Mouse (Mus musculus): ENCODE data around the gene Spryd4. TPM values are rescaled to one million over a fixed set of nuclear protein-coding genes. Genes with fewer than 3 reads are reported as not detected.
"Not testable (repeated sequence)": the region's sequence is repeated elsewhere in the genome, so short reads cannot be mapped to it uniquely, and the experiment has no call there.

The Spryd4 gene
- polyA plus RNA-seq, 1 experiment from 2014 or later: 26.2 TPM

GRCm38 (mm10) chr10:128175302-128175701 lies 36.3 kb downstream of the Spryd4 start:
- H3K27me3 ChIP-seq (ENCODE audit: control insufficient read depth, insufficient read depth, low read length): no peaks in the 10 kb centered on the region
- H3K27ac ChIP-seq (ENCODE audit: low read depth, low read length): no peak overlapping the region
- no peaks in the 10 kb centered on the region for H3K36me3 ChIP-seq (ENCODE audit: control insufficient read depth, insufficient read depth, low read length)
- H3K4me1 ChIP-seq (ENCODE audit: control insufficient read depth, insufficient read depth, low read length): peaks cover 12% of the 10 kb centered on the region
- no peaks in the 10 kb centered on the region for H3K9me3 ChIP-seq (ENCODE audit: control insufficient read depth, low read length)
- WGBS: 32% methylated on average over 3 of the region's 3 CpGs
- no peak overlapping the region for H3K9ac ChIP-seq (ENCODE audit: low read length)
- H3K4me3 ChIP-seq (ENCODE audit: low read depth, low read length): peak overlapping the region; percentile 52
- ATAC-seq (ENCODE audit: insufficient read depth, low FRiP score, low TSS enrichment) (no peak), DNase-seq (ENCODE audit: low spot score) (no peak)
- H3K4me2 ChIP-seq (ENCODE audit: low read depth): peak overlapping the region; percentile 64

GRCm38 (mm10) chr10:128171348-128171747 lies 40.3 kb downstream of the Spryd4 start:
- WGBS: 94% methylated on average over 10 of the region's 10 CpGs
- not testable (repeated sequence) for H3K4me1 ChIP-seq (ENCODE audit: control insufficient read depth, insufficient read depth, low read length); H3K9me3 ChIP-seq (ENCODE audit: control insufficient read depth, low read length); DNase-seq (ENCODE audit: low spot score); H3K4me3 ChIP-seq (ENCODE audit: low read depth, low read length); H3K9ac ChIP-seq (ENCODE audit: low read length); H3K4me2 ChIP-seq (ENCODE audit: low read depth); H3K27me3 ChIP-seq (ENCODE audit: control insufficient read depth, insufficient read depth, low read length); H3K36me3 ChIP-seq (ENCODE audit: control insufficient read depth, insufficient read depth, low read length); ATAC-seq (ENCODE audit: insufficient read depth, low FRiP score, low TSS enrichment); H3K27ac ChIP-seq (ENCODE audit: low read depth, low read length)

DNA sequence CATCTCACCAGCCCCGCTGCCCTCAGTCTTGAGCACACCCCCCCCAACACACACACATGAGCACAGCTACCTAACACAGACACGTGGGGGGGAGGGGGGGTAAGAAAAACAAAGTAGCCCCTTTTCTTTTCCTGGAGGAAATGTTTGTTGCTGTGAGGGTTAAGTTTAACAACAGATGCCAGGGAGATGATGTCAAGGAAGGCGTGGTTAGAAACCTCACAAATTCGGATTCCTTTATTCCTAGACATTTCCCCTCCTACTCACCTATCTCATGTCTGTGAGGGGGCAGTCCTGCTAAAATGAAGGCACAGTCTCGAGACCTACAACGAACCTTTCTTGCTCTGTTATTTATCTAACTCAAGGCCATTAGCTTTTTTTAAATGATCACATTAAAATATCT lies 44.5 kb downstream of the Spryd4 start:
- Histone ChIP-seq H3K4me3 (ENCODE audit: low read depth, low read length) (no peak overlapping the region), H3K27ac (ENCODE audit: low read depth, low read length) (no peak overlapping the region), H3K4me2 (ENCODE audit: low read depth) (no peak overlapping the region), H3K4me1 (ENCODE audit: control insufficient read depth, insufficient read depth, low read length) (no peaks in the 10 kb centered on the region), H3K9ac (ENCODE audit: low read length) (no peak overlapping the region), H3K27me3 (ENCODE audit: control insufficient read depth, insufficient read depth, low read length) (no peaks in the 10 kb centered on the region), H3K36me3 (ENCODE audit: control insufficient read depth, insufficient read depth, low read length) (no peaks in the 10 kb centered on the region), H3K9me3 (ENCODE audit: control insufficient read depth, low read length) (no peaks in the 10 kb centered on the region)
- WGBS: 65% methylated on average over 6 of the region's 6 CpGs
- ATAC-seq (ENCODE audit: insufficient read depth, low FRiP score, low TSS enrichment) (no peak), DNase-seq (ENCODE audit: low spot score) (no peak)

GRCm38 (mm10) chr10:128165726-128166125 lies 45.9 kb downstream of the Spryd4 start:
- not testable (repeated sequence) for H3K4me3 ChIP-seq (ENCODE audit: low read depth, low read length); H3K27me3 ChIP-seq (ENCODE audit: control insufficient read depth, insufficient read depth, low read length); ATAC-seq (ENCODE audit: insufficient read depth, low FRiP score, low TSS enrichment); DNase-seq (ENCODE audit: low spot score); H3K27ac ChIP-seq (ENCODE audit: low read depth, low read length); H3K9me3 ChIP-seq (ENCODE audit: control insufficient read depth, low read length); H3K9ac ChIP-seq (ENCODE audit: low read length); H3K4me1 ChIP-seq (ENCODE audit: control insufficient read depth, insufficient read depth, low read length); H3K36me3 ChIP-seq (ENCODE audit: control insufficient read depth, insufficient read depth, low read length); H3K4me2 ChIP-seq (ENCODE audit: low read depth)
- 94% methylated on average over 2 of the region's 3 CpGs for WGBS

Other genes with a start within 250 kb of the Spryd4 start
- gene Hsd17b6, start 204.2 kb downstream of the Spryd4 start, polyA plus RNA-seq (2014; fragmentation: Nextera tagmentation; extraction: Ambion mirVana): not detected in 2 replicates
- 85.0 and 91.4 TPM in 2 replicates for gene Prim1, start 196.6 kb downstream of the Spryd4 start, polyA plus RNA-seq (2014; fragmentation: Nextera tagmentation; extraction: Ambion mirVana)
- gene Naca, start 176.2 kb downstream of the Spryd4 start, polyA plus RNA-seq (2014; fragmentation: Nextera tagmentation; extraction: Ambion mirVana): 854 and 893 TPM in 2 replicates
- gene Ptges3, start 152.9 kb downstream of the Spryd4 start, polyA plus RNA-seq (2014; fragmentation: Nextera tagmentation; extraction: Ambion mirVana): 584 and 611 TPM in 2 replicates
- 2,381 and 2,418 TPM in 2 replicates for gene Atp5b, start 128.5 kb downstream of the Spryd4 start, polyA plus RNA-seq (2014; fragmentation: Nextera tagmentation; extraction: Ambion mirVana)
- gene Baz2a, start 120.2 kb downstream of the Spryd4 start, polyA plus RNA-seq (2014; fragmentation: Nextera tagmentation; extraction: Ambion mirVana): 20.3 and 23.5 TPM in 2 replicates
- gene Rbms2, start 31.5 kb downstream of the Spryd4 start, polyA plus RNA-seq (2014; fragmentation: Nextera tagmentation; extraction: Ambion mirVana): 17.9 and 19.9 TPM in 2 replicates
- 1.2 and 1.5 TPM in 2 replicates for gene Gls2, start 17.4 kb downstream of the Spryd4 start, polyA plus RNA-seq (2014; fragmentation: Nextera tagmentation; extraction: Ambion mirVana)
- gene Mip, start 14.0 kb upstream of the Spryd4 start, polyA plus RNA-seq (2014; fragmentation: Nextera tagmentation; extraction: Ambion mirVana): not detected in 2 replicates
- 58.7 and 61.2 TPM in 2 replicates for gene Timeless, start 20.3 kb upstream of the Spryd4 start, polyA plus RNA-seq (2014; fragmentation: Nextera tagmentation; extraction: Ambion mirVana)
- 0.99 TPM in 1 of 2 replicates, not detected in the other for gene Apon, start 42.3 kb upstream of the Spryd4 start, polyA plus RNA-seq (2014; fragmentation: Nextera tagmentation; extraction: Ambion mirVana)
- not detected in 2 replicates for gene Apof, start 56.9 kb upstream of the Spryd4 start, polyA plus RNA-seq (2014; fragmentation: Nextera tagmentation; extraction: Ambion mirVana)
- gene Stat2, start 58.8 kb upstream of the Spryd4 start, polyA plus RNA-seq (2014; fragmentation: Nextera tagmentation; extraction: Ambion mirVana): 15.2 and 17.2 TPM in 2 replicates
- not detected in 2 replicates for gene Il23a, start 86.9 kb upstream of the Spryd4 start, polyA plus RNA-seq (2014; fragmentation: Nextera tagmentation; extraction: Ambion mirVana)
- gene Pan2, start 91.5 kb upstream of the Spryd4 start, polyA plus RNA-seq (2014; fragmentation: Nextera tagmentation; extraction: Ambion mirVana): 33.3 and 35.2 TPM in 2 replicates
- gene Cnpy2, start 110.7 kb upstream of the Spryd4 start, polyA plus RNA-seq (2014; fragmentation: Nextera tagmentation; extraction: Ambion mirVana): 248 and 261 TPM in 2 replicates
- gene Cs, start 125.9 kb upstream of the Spryd4 start, polyA plus RNA-seq (2014; fragmentation: Nextera tagmentation; extraction: Ambion mirVana): 266 and 284 TPM in 2 replicates
- gene Coq10a, start 157.2 kb upstream of the Spryd4 start, polyA plus RNA-seq (2014; fragmentation: Nextera tagmentation; extraction: Ambion mirVana): 19.0 and 24.1 TPM in 2 replicates
- 9.5 and 10.4 TPM in 2 replicates for gene Ankrd52, start 165.3 kb upstream of the Spryd4 start, polyA plus RNA-seq (2014; fragmentation: Nextera tagmentation; extraction: Ambion mirVana)
- not detected in 2 replicates for gene Slc39a5, start 189.4 kb upstream of the Spryd4 start, polyA plus RNA-seq (2014; fragmentation: Nextera tagmentation; extraction: Ambion mirVana)
- 115 and 127 TPM in 2 replicates for gene Nabp2, start 199.7 kb upstream of the Spryd4 start, polyA plus RNA-seq (2014; fragmentation: Nextera tagmentation; extraction: Ambion mirVana)
- 43.5 and 46.8 TPM in 2 replicates for gene Rnf41, start 199.8 kb upstream of the Spryd4 start, polyA plus RNA-seq (2014; fragmentation: Nextera tagmentation; extraction: Ambion mirVana)
- gene Smarcc2, start 247.4 kb upstream of the Spryd4 start, polyA plus RNA-seq (2014; fragmentation: Nextera tagmentation; extraction: Ambion mirVana): 124 and 125 TPM in 2 replicates